20 mouse cellular contexts compared by ENCODE assay signal in genomic region chr15:60577084-60577483, GRCm38 (mm10).
DNase-seq lines count a peak whose midpoint lies in the region; ATAC-seq and TF ChIP-seq lines count a peak whose summit lies in the region.
"Had no signal": no experiment of that assay in that cellular context is flagged by ENCODE, and none has a peak within 500 bp of the region (broad histone marks: within the 10 kb centered on the region; RNA-seq: fewer than 3 reads in every experiment).

No protein-coding gene starts in this region.

- ATAC-seq in Patski, result peak; percentile 95
- ATAC-seq in cerebellum, adult (ENCODE audit: insufficient number of reproducible peaks, low FRiP score, low TSS enrichment), result no peak
- ATAC-seq: forebrain, embryonic 14.5 days; forebrain, embryonic 16.5 days had no signal

- in situ Hi-C loops in Patski (cut with MboI; ENCODE audit: low pct_unique_long_range_greater_than_20kb), result no loop called here

- no peak for TF ChIP-seq CTCF in Patski (IDR thresholded peaks at IDR 0.05)
- no peak for TF ChIP-seq CTCF in brain, embryonic 14.5 days (IDR thresholded peaks at IDR 0.05; ENCODE audit: borderline replicate concordance, extremely low read depth, insufficient read depth, insufficient read length)

- CTCF ChIA-PET in Patski (lab: Charles Lee), result interaction anchor here (1.5 kb wide), 1 partner anchor 13 kb away, joined by 4 read pairs; no protein-coding TSS in a partner anchor

- POLR2A ChIA-PET in Patski (lab: Charles Lee), result no interaction called here

- TF ChIP-seq POLR2A in brain, embryonic 14.5 days (IDR thresholded peaks at IDR 0.05; ENCODE audit: borderline replicate concordance, extremely low read depth, insufficient read depth, insufficient read length, poor library complexity, severe bottlenecking), result no peak

- DNase-seq in Muller cell, postnatal 12 days (ENCODE audit: inconsistent ontology term), result peak; percentile 58
- DNase-seq in Patski (ENCODE audit: low read depth, low spot score), result peak; percentile 62
- DNase-seq in brain, embryonic 14.5 days (ENCODE audit: low read depth), result peak; percentile 4
- no peak for DNase-seq in spleen, adult 12 weeks (ENCODE audit: low spot score)
- DNase-seq: adrenal gland, adult 2 months; adrenal gland, postnatal 10 days; adrenal gland, postnatal 25 days; cerebellum, adult 11 months; cerebellum, adult 18-20 months; cerebellum, adult 8-10 months; cerebellum, adult 9-11 months; cerebellum, postnatal 14 days; cerebellum, postnatal 36 days; embryo, embryonic 11 days had no signal

- H3K27me3 ChIP-seq in Patski, result no peaks in the 10 kb centered on the region
- H3K27me3 ChIP-seq: embryonic facial prominence, embryonic 12.5 days; embryonic facial prominence, embryonic 15.5 days; forebrain, embryonic 12.5 days had no signal
